Mouse (Mus musculus) spleen, postnatal 10 days (tissue): Measurements from ENCODE around the gene Car15.

Experiments
- DNase-seq, 2 experiments: peaks; one replicate each; pipeline ENCODE4 v3.0.0; 2021 to 2022; ENCODE audit warnings: low spot score in 2 of 2

Gene Car15

DNA sequence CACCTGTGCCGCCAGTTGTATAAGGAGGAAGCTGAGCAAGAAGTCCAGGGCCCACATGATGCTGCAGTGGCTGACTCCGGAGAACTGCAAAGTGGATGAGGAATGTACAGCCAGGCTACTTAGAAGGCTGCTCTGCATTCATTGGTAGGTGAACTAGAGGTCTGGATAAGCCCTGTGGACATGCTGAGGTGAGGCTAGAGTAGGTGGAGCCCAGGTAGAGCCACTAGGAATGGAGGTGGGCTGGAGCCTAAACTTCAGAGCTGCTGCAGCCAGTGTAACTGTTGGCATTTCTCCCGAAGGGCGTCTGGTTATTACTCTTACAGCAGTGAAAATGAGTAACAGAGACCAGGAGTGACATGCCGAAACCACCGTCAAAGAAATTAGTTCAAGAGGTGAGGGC is at the start of gene Car15:
TSS of gene Car15 (minus strand) at position 314 of the 400 bp plus-strand sequence.
- no peak for DNase-seq

DNA sequence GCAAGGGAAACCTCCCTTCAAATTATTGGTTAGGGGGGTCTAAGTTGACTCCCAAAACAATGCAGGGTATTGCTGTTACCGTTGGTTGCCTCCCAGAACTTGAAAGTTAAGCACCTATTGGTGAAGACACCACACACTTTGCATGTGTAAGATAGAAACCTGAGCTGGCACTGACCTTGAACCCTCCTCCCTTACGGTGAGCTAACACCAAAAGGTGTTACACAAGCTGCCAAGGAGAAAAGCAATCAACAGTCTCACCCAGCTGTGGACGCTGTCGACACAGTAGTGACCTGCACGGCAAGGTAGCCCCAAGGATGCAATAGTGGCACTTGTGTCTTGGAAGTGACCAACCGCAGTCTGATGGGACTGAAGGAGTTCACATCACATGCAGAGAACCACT is 46.0 kb upstream of the Car15 start:
- no peak for DNase-seq

DNA sequence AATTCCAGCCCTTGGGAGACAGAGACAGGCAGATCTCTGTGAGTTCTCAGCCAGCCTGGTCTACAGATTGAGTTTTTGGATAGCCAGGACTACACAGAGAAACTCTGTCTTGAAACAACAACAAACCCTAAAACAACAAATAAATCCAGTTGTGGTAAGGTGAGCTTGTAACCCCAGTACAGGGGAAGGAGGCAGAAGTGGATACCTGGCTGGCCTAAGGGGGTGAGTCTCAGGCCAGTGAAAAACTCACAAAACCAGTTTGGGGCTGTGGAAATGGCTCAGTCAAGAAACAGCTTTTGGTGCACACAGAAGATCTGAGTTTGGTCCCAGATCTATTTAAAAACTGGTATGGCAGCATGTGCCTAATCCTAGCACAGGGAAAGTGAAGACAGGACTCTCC is 44.0 kb upstream of the Car15 start:
- no peak for DNase-seq

DNA sequence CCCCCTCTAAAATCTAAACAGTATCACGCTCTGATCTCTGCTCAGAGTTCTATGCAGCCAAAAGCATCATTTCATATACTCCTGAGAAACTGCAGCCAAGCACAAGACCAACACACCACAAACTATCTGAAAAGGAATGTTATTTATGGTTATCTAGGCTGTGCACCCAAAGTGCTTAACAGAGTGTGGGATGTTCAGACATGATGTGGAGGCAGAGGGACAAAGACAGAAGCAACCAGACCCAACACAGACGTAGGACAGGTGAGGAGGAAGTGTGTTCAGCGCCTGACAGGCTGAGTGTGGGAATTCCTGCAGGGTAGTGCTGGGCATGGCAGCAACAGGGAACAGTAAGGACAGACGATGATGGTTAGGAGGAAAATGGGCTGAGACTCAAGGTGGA is 41.4 kb upstream of the Car15 start:
- DNase-seq, result no peak

DNA sequence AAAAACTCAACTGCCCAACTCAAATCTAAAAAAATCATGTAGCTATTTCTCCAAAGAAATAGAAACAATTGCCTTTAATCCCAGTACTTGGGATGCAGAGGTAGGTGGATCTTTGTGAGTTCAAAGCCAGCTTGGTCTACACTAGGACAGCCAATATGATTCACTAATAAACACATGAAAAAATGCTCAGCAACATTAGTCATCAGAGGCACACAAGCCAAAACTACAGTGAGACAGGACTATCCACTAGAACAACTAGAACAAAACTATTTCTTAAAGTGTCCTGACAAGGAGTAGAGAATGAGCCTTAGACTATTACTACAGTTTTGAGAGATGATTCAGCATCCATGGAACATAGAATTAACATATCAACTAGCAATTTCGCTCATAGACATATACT is 37.9 kb upstream of the Car15 start:
- no peak for DNase-seq

DNA sequence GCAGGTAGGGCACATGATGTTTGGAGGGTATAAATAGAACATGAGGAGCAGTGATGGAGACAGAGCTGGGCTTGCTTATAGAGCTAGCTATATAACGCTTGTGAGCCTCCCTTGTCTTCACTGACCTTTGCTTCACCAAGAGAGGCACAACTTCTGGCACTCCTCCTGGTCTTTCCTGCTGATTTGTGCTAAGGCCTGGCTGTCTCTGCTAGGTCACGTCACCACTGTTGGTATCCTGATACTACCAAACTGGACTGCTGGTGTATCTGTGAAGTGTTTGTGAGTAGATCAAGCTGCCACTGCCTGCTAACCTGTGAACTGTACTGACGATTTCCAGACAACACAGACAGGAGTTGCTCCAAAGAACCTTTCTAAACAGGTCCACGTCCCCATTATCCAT is 37.0 kb upstream of the Car15 start:
- no peak for DNase-seq

DNA sequence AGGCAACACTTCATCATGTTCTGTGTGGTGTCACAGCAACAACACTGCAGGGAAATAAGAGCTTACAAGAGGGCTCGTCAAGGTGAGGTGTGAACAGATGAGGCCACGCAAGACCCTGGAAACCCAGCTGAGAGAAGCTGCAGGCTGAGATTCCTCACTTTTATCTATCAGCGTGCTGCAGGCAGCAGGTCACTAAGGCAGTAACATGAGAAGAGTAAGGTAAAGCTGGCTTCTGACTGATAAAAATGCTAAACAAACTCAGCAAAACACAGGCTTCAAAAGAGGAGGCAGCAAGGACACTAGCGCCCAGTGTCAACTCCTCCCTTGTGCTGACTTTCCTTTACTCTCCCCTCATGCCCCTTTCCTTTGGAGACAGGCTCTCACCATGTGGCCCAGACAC is 34.8 kb upstream of the Car15 start:
- no peak for DNase-seq

DNA sequence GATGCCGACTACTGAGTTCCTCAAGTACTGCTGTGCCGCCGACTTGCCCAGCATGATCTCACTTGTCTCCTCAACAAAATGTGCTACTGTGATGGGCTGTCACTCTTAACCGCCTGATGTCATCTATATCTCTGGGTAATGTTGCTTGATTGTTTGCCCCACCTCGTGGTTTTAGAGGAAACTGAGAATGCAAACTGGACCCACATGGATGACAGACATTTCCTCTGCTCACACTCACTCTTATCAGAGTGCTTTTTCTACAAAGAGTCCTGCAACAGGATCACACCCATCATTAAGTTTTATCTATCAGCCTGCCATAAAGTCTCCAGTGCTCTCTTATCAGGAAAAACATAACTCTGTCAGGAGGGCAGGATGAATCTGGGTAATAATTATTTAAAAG is 33.1 kb upstream of the Car15 start:
- no peak for DNase-seq

DNA sequence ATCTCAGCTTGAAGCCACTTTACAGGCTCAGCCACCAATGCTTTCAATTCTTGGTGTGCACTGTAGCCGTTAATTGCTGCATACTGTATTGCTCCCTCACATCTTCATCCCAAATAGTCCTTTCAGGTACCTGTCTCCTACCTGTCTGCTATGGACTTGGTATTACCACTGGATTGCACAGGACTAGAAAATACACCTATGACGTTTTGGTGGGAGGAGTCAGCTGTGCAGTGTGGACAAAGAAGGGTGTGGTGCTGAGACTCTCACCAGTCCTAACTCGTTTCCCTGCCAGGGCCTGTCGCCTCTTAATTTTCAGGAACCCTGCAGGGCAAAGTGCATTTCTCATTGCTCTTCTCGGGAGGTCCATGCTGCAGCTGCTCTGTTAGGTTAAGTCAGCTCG is 27.6 kb upstream of the Car15 start:
- DNase-seq, result no peak

DNA sequence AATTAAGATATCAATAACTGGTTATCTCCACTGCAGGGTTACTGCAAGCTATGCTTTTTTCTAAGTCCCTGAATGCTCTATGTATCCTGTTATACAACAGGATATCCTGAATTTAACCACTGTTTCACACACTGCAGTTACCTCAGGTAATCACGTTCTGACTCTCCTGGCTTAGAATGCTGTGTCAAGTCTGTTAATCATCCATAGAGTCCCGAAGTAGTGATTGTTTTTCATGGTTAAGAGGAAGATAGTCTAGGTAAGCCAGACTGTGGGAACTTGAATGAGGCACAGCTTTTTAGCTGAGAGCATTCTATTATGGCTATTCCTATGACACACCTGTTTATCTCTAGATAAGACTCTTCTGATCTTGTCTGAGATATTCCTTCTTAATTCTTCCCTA is 27.1 kb upstream of the Car15 start:
- no peak for DNase-seq

DNA sequence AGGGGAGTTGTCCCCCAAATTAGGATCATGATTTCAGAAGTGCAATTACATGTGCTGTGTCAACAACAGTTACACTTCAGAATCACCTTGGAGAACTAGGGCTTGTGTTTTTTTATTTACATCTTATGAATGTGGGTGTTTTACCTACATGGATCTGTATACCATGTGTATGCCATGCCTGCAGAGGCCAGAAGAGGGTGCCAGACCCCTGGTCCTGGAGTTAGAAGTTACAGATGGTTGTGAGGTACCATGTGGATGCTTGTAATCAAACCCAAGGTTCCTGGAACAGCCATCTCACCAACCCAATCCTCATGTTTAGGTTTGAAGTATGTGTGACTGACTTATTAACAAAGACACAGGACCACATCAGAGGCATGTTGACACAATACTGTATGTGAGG is 20.4 kb upstream of the Car15 start:
- peak in 1 of 2 experiments; percentile 38 for DNase-seq

DNA sequence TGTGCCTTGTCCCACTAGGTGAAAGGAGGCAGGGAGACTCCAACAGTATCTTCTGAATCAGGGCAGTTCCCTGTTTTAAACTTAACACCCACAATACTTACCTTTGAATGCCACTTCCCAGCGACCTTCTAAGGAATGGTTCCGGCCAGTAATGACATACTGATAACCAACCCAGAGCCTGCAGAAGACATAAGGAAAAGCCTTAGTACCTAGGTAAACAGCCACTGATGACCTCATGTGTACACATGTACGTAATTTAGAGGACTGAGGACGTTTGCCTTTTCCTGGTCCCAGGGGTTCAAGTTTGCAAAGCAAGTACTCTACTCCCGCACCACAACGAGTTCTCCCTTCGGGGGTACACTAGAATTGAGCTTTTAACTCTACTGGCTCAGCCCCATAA is 19.0 kb upstream of the Car15 start:
- DNase-seq, result no peak

DNA sequence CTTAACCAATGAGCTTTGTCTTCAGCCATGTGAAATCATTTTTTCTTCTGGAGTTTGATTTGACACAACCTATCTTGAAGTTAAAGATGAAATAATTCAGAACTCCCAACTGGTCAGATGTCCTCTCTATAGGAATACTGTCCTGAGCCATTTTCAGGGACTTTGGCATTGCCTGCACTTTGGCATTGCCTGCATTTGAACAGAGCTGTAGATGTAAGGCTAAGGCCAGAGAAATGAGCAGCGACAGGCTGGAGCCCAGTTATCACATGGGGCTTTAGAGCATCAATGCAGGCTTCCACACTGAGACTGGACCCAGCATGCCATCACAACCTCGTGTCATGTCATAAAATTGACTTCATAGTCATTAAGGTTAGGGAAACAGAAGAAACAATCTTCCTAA is 15.1 kb upstream of the Car15 start:
- DNase-seq, result no peak

DNA sequence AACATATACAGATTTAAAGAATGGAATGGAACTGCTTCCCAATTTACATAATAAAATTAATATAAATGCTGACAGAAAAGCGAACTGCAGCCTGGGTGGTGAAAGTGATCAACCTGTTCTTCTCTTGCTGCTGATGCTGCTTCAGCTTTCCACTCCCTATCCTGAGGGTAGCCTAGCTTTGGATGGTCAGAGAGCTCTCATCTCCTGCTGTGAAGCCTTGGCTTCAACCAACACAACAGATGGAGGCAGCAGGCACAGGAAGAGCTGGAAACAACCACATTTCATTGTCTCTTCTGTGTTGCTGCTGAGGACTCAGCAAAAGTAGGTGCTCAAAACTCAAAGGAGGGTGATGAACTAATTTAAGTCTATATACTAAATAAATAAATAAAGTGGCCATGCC is 13.7 kb upstream of the Car15 start:
- DNase-seq, result no peak

DNA sequence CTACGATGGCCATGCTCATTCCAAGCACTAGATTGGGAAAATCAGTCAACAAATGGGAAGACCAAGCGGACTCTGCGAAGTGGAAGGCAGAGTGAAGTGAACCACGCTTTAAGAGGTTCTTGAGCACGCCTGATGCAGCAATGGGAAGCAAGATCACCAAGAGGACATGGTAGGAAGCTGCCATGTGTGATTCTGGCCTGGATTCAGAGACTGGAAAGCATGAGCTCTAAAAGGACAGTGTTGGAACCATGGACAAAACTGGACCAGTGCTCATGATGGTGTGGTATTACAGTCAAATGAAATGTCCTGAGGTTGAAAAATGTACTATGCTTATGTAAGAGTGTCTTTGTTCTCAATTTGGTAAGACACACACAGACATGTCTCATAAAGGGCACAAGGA is 13.2 kb upstream of the Car15 start:
- DNase-seq, result no peak

DNA sequence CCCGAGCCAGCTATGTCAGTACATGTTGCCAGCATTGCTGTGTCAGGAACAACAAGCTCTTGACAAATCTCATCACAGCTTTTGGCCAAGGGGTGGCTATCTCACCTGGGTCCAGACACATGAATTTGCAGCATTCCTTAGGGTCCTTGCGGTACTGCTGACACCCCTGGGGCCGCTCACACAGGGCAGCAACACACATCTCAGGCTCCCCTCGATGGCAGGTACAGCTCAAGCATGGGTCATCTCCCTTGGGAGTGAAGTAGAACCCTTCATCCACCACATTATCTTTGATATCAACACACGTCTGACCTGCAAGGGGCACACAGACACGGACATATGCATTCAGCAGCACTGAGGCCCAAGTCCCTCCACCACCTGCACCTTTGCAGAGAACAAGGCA is 11.3 kb upstream of the Car15 start:
- no peak for DNase-seq

DNA sequence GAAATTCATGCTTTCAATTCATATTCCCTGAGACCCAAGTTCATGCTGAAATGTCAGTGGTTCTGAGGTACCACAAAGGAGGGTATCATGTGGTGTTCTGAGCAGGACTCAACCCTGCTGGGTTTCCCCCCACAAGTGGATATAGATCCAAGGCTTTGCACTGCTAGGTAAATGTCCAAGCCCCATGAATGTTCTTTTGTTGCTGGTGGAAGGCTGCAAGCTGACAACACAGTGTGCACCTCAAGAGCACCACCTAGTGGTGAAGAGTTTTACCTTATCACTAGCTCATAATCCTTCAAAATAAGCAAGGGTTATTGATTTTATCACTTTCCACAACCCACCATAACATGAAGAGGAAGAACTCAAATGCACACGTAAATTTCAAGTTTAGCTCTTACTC is 10.8 kb upstream of the Car15 start:
- no peak for DNase-seq

DNA sequence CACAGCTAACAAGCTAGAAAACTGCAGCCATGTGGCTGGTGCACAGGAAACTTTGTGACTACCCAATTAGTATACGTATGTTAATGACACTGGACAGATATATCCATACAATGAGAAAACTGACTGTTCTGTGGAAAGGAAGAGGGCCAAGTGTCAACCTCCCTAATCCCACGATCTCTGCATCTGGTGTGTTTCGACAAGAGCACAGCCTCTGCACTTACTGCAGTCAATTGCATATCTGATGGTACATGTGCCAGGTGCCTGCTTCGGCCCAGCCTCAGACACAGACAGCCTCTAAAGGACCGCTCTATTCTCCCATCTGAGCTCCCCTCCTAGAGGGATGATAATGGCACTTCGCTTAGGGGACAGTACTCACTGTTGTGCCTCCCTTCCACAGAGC is 10.3 kb upstream of the Car15 start:
- DNase-seq, result no peak

DNA sequence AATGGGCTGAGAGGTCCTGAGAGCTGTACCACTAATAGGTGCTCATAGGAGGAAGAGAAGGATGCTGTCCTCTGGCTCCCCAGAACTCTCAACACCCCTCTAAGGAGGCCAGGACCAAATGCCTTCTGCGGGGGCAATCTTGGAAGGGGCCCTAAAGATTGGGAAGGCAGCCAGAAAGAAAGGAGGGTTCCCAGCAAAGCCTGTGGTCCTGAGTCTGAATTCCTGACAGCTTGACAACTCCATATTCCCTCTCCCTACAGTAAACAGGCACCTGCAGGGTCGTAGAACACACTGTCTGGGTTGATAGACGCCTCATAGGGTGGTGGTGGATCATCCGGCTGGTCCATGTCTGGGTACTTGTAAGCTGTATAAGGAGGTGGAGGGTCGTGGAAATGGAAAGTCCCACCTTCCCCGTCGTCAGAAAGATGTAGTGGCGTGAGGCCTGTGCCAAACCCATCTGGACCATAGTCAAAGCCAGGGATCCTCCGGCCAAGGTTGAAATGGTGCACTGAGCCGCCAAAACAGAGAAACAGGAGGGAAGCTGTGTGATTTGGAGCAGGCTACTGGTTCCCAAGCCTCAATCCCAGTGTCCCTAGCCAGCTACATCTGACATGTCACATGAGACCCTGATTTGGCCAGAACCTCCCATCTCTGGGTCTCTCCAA is 5.7 kb upstream of the Car15 start:
- no peak for DNase-seq

DNA sequence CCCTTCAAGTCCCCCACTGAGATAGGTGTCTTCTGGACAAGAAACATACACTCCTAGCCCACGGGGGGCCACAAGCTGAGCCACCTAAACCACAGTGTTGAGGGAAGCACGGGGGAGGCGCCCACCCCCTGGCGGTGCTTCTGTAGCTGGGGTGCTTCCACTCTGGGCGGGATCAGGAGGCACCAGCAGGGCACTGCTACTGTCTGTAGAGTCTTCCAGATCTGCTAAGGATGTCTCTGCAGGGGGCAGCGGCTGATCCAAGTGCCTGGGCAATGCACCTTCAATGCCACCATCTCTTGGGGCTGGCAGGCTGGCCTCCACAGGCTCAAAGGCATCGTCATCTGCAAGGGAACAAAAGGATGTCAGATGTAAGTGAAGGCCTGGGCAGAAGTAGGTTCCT is 4.3 kb upstream of the Car15 start:
- DNase-seq, result no peak

DNA sequence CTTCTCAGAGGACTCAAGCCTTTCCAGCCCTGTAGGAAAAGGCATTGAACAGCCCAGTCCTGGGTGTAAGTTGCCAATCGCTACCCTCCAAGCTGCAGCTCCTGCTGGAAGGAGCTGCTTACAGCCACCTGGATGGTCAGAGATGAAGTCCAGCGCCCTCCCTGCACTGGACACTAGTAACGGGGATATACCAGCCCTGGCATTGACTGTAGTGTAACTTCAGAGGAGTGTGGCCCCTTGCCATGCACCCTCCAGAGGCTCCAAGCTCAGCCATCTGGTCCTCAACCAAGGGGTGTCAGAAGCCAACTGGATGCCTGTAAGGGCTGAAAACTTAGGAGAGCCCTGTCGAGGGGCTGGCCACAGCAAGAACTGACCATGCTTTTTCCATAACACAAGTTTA is 1.8 kb upstream of the Car15 start:
- no peak for DNase-seq

DNA sequence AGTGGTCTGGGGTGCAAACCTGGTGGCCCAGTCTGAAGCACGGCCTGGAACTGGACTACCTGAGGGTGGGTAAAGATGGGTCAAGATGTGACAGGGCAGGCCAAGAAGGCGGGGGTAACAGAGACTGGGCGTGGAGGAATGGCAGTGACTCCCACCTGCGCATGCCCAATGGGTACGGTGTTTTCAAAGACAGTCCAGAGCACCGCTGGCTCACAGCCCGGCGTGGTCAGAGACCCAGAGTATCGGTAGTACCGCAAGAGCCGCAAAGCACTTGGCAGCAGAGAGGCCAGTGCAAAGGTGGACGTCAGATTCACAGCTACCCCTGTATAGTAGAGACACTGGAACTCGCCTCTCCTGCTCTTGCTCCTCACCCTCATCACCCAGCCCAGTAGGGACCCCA is 2.7 kb downstream of the Car15 start:
- no peak for DNase-seq

DNA sequence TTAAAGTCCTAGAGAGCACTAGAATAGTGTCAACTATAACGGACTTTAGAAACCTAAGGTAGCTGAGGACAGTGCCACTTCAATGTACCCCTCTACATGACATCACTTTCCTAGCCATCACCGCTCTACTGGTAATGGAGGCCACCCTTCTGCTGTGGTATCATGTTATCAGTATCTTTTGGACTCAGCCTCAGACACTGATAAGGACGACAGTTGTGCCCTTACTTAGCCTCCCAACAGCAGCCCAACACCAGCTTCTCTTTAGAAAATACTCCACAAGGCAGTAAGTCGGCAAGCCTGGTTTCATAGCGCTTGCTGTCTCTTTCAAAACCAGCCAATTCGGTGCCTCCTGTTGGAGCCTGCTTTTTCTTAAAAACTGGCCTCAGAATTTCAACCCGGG is 3.6 kb downstream of the Car15 start:
- DNase-seq, result no peak

DNA sequence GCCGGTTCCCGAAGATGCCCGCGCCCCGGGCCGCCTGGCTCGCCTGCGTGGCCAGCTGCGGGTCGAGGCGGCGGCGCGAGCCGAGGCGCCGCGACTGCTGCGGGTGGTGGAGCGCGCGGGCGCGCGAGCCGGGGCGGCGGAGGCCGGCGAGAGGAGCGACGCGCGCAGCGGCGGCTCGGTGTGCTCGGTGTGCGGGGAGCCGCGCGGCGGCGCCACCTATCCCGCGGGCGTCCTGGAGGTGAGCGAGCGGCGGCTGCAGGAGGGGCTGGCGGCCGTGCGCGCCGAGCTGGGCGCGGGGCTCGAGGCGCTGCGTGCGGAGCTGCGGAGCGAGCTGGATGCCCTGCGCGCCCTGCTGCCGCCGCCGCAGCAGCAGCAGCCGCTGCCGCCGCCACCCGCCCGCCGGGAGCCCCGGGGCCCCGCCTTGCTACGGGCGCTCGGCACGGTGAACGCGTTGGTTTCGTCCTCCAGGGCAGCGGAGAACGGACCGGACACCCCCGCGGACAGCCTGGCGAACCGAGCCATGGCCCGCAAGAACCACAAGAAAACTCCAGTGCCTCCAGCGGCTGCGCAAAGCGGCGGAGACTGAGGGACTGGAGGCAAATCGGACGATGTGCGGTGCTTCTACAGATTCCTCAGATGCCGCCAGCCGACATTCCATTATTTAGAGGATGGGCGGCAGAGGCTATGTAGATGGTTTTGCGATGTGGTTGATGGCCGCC is 4.3 kb downstream of the Car15 start:
- no peak for DNase-seq
